Mouse (Mus musculus) kidney, adult 2 months (tissue): ENCODE results near the gene Oas1e. TPM values are rescaled to one million over a fixed set of nuclear protein-coding genes. Genes with fewer than 3 reads are reported as not detected.
"Not testable (repeated sequence)": the region's sequence is repeated elsewhere in the genome, so short reads cannot be mapped to it uniquely, and the experiment has no call there.

Experiments
- DNase-seq: peaks from one replicate; pipeline ENCODE4 v3.0.0; 2021
- H3K27ac ChIP-seq: fragments of 200-500 bp; 2 replicates; pipeline ENCODE4 v1.5.1; 2012; ENCODE audit warnings: low read depth, low read length, control low read depth, inconsistent platforms; ENCODE audit not compliant: insufficient read depth
- H3K27me3 ChIP-seq: fragments of 200-500 bp; replicated peaks from 2 replicates; pipeline ENCODE4 v1.6.1; 2012; ENCODE audit warnings: mild to moderate bottlenecking, moderate library complexity, low read length, inconsistent platforms; ENCODE audit not compliant: control insufficient read depth, insufficient read depth
- H3K36me3 ChIP-seq: fragments of 200-500 bp; 2 replicates; pipeline ENCODE4 v1.6.1; 2012; ENCODE audit warnings: mild to moderate bottlenecking, moderate library complexity, low read length, inconsistent platforms; ENCODE audit not compliant: control insufficient read depth, insufficient read depth
- H3K4me1 ChIP-seq: fragments of 200-500 bp; 2 replicates; pipeline ENCODE4 v1.6.1; 2011; ENCODE audit warnings: low read length; ENCODE audit not compliant: control insufficient read depth, insufficient read depth
- H3K4me3 ChIP-seq: fragments of 200-500 bp; 2 replicates; pipeline ENCODE4 v1.5.1; 2011; ENCODE audit warnings: mild to moderate bottlenecking, low read depth, low read length, control low read depth; ENCODE audit not compliant: insufficient read depth
- CTCF ChIP-seq: fragments of 200-500 bp; conservative IDR thresholded peaks from 2 replicates; pipeline ENCODE4 v1.5.1; 2011; ENCODE audit warnings: low read depth, mild to moderate bottlenecking, control low read depth, low read length, moderate library complexity, mixed read lengths; ENCODE audit not compliant: insufficient read depth, insufficient read length
- POLR2A ChIP-seq: fragments of 200-500 bp; IDR thresholded peaks from one replicate; pipeline ENCODE4 v1.6.1; 2011; ENCODE audit warnings: low read depth, low read length, control low read depth
- WGBS: fragments of 180-500 bp; shearing (Covaris S2); methylation state at CpG from one replicate; pipeline ENCODE4 v1.1.7; 2018; 5-methylcytosine and 5-hydroxymethylcytosine counted together
- polyA plus RNA-seq: library from polyadenylated mRNA; depleted of rRNA; stranded (reverse); fragments of >200 nt; gene quantifications from 2 replicates; pipeline ENCODE4 v1.2.3, GENCODE M21; 2012; rRNA removed

Gene Oas1e
- polyA plus RNA-seq = not detected in 2 replicates

GRCm38 (mm10) chr5:120795480-120796034, at the start of gene Oas1e:
Gene Oas1e, minus strand, starts transcription at chr5:120795530.
- H3K4me3 ChIP-seq, H3K4me1 ChIP-seq, H3K27ac ChIP-seq, H3K27me3 ChIP-seq, H3K36me3 ChIP-seq, DNase-seq: not testable (repeated sequence)
- 48% methylated on average over 9 of the region's 9 CpGs for WGBS

GRCm38 (mm10) chr5:120844713-120845112, 49.4 kb upstream of the Oas1e start:
- 57% methylated on average over 3 of the region's 3 CpGs for WGBS
- Histone ChIP-seq H3K4me1 (no peaks in the 10 kb centered on the region), H3K27ac (no peak overlapping the region), H3K36me3 (no peaks in the 10 kb centered on the region), H3K27me3 (no peaks in the 10 kb centered on the region), H3K4me3 (no peak overlapping the region)
- no peak for TF ChIP-seq CTCF
- no peak for TF ChIP-seq POLR2A
- DNase-seq = peak; percentile 30

GRCm38 (mm10) chr5:120836731-120837585, 41.6 kb upstream of the Oas1e start:
- Histone ChIP-seq H3K36me3 (no peaks in the 10 kb centered on the region), H3K27me3 (no peaks in the 10 kb centered on the region), H3K27ac (no peak overlapping the region), H3K4me1 (no peaks in the 10 kb centered on the region), H3K4me3 (no peak overlapping the region)
- TF ChIP-seq POLR2A = no peak
- peak; percentile 74 for TF ChIP-seq CTCF
- DNase-seq = peak; percentile 45
- WGBS = 15% methylated on average over 8 of the region's 8 CpGs

- Histone ChIP-seq H3K4me3 (no peak overlapping the region), H3K27ac (no peak overlapping the region), H3K4me1 (no peaks in the 10 kb centered on the region), H3K36me3 (no peaks in the 10 kb centered on the region), H3K27me3 (no peaks in the 10 kb centered on the region)
- WGBS = 12% methylated on average over 17 of the region's 17 CpGs
- no peak for DNase-seq
- TF ChIP-seq CTCF (no peak), POLR2A (no peak)
Observed at GRCm38 (mm10) chr5:120833335-120834280, 38.3 kb upstream of the Oas1e start.

GRCm38 (mm10) chr5:120831031-120831430, 35.7 kb upstream of the Oas1e start:
- no peaks in the 10 kb centered on the region for H3K36me3 ChIP-seq
- TF ChIP-seq CTCF = no peak
- TF ChIP-seq POLR2A = no peak
- no peak overlapping the region for H3K27ac ChIP-seq
- H3K27me3 ChIP-seq = no peaks in the 10 kb centered on the region
- H3K4me1 ChIP-seq = no peaks in the 10 kb centered on the region
- no peak overlapping the region for H3K4me3 ChIP-seq
- WGBS = 84% methylated on average over 4 of the region's 4 CpGs
- no peak for DNase-seq

GRCm38 (mm10) chr5:120818999-120819398, 23.7 kb upstream of the Oas1e start:
- Histone ChIP-seq H3K4me1 (no peaks in the 10 kb centered on the region), H3K27ac (no peak overlapping the region), H3K27me3 (no peaks in the 10 kb centered on the region), H3K36me3 (no peaks in the 10 kb centered on the region), H3K4me3 (no peak overlapping the region)
- no peak for DNase-seq
- TF ChIP-seq POLR2A (no peak), CTCF (no peak)

- TF ChIP-seq CTCF (peak; percentile 50), POLR2A (no peak)
- 68% methylated on average over 3 of the region's 3 CpGs for WGBS
- no peak overlapping the region for H3K4me3 ChIP-seq
- peaks cover 6% of the 10 kb centered on the region; the same call in 1 of the 2 replicates for H3K4me1 ChIP-seq
- H3K27me3 ChIP-seq = no peaks in the 10 kb centered on the region
- no peaks in the 10 kb centered on the region for H3K36me3 ChIP-seq
- no peak overlapping the region for H3K27ac ChIP-seq
- DNase-seq = peak; percentile 19
Observed at GRCm38 (mm10) chr5:120815949-120816348, 20.6 kb upstream of the Oas1e start.
